Mouse (Mus musculus) thymus, adult 2 months (tissue): ENCODE data around the gene Senp6. TPM values are rescaled to one million over a fixed set of nuclear protein-coding genes. Genes with fewer than 3 reads are reported as not detected.

ENCODE experiments used
- DNase-seq: peaks from one replicate; pipeline ENCODE4 v3.0.0; 2021
- H3K27ac ChIP-seq: fragments of 200-500 bp; 2 replicates; pipeline ENCODE4 v1.5.1; 2012; ENCODE audit warnings: low read length, control low read depth; ENCODE audit not compliant: control insufficient read depth, insufficient read depth
- H3K27me3 ChIP-seq: fragments of 200-500 bp; 2 replicates; pipeline ENCODE4 v1.6.1; 2012; ENCODE audit warnings: mild to moderate bottlenecking, low read length, moderate library complexity, mixed read lengths; ENCODE audit not compliant: control insufficient read depth, insufficient read depth
- H3K36me3 ChIP-seq: fragments of 200-500 bp; 2 replicates; pipeline ENCODE4 v1.6.1; 2012; ENCODE audit warnings: mild to moderate bottlenecking, low read length, moderate library complexity; ENCODE audit not compliant: control insufficient read depth, insufficient read depth
- H3K4me1 ChIP-seq: fragments of 200-500 bp; replicated peaks from 2 replicates; pipeline ENCODE4 v1.6.1; 2012; ENCODE audit warnings: low read length; ENCODE audit not compliant: control insufficient read depth, insufficient read depth
- H3K4me3 ChIP-seq: fragments of 200-500 bp; 2 replicates; pipeline ENCODE4 v1.5.1; 2012; ENCODE audit warnings: mild to moderate bottlenecking, low read length, control low read depth, moderate library complexity; ENCODE audit not compliant: control insufficient read depth, insufficient read depth
- CTCF ChIP-seq: fragments of 200-500 bp; IDR thresholded peaks from 2 replicates; pipeline ENCODE4 v1.5.1; 2012; ENCODE audit warnings: mild to moderate bottlenecking, control low read depth, low read length, moderate library complexity, borderline replicate concordance; ENCODE audit not compliant: control insufficient read depth, poor library complexity, insufficient read depth; ENCODE audit errors: extremely low read depth
- POLR2A ChIP-seq: fragments of 200-500 bp; IDR thresholded peaks from 2 replicates; pipeline ENCODE4 v1.6.1; 2012; ENCODE audit warnings: mild to moderate bottlenecking, low read length, control low read depth, moderate library complexity; ENCODE audit not compliant: control insufficient read depth, poor library complexity, insufficient read depth; ENCODE audit errors: extremely low read depth
- WGBS: fragments of 180-500 bp; shearing (Covaris S2); methylation state at CpG from one replicate; pipeline ENCODE4 v1.1.7; 2018; 5-methylcytosine and 5-hydroxymethylcytosine counted together
- polyA plus RNA-seq: library from polyadenylated mRNA; depleted of rRNA; stranded (reverse); fragments of >200 nt; gene quantifications from 2 replicates; pipeline ENCODE4 v1.2.3, GENCODE M21; 2012

The Senp6 gene
- polyA plus RNA-seq, 1 experiment = 29.7 TPM

DNA sequence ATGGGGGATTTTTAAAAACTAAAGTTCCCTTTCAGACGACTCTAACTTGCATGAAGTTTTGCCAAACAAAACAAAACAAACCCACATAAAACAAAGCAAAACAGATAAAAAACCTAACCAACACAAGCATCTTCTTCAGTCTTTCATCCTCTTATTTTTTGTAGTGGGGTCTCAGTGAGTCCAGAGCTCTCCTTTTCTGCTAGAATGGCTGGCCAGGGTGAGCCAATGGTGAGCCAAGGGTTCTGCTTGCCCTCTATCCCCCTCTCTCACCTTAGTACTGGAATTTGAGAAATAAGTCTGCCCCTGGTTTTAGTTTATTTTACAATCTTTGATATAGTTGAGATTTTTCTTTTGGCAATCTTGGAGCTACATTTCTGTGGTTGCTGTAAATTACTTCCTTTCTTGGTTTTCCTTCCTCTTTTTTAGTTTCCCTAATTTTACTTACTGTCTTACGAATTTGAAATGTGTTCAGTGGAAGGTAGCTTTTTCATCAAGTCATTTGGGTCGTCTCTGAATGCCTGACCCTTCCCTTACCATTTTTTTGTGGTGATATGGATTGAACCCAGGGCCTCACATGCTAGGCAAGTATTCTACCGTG, 96.5 kb downstream of the Senp6 start:
- DNase-seq = no peak
- Histone ChIP-seq H3K27ac (no peak overlapping the region), H3K4me1 (peaks cover 5% of the 10 kb centered on the region), H3K4me3 (no peak overlapping the region), H3K27me3 (no peaks in the 10 kb centered on the region), H3K36me3 (no peaks in the 10 kb centered on the region)
- TF ChIP-seq CTCF (no peak), POLR2A (no peak)
- WGBS = 22% methylated on average over 4 of the region's 4 CpGs

- Histone ChIP-seq H3K36me3 (no peaks in the 10 kb centered on the region), H3K4me1 (peaks cover 5% of the 10 kb centered on the region), H3K4me3 (peak overlapping the region; percentile 62), H3K27me3 (no peaks in the 10 kb centered on the region), H3K27ac (no peak overlapping the region)
- 4% methylated on average over 13 of the region's 13 CpGs for WGBS
- DNase-seq = no peak
- no peak for TF ChIP-seq CTCF
- 0 out of 2 replicates have a peak, but pooled peaks have one; percentile 16 for TF ChIP-seq POLR2A
Observed at GRCm38 (mm10) chr9:80164191-80164590, 97.5 kb downstream of the Senp6 start.

DNA sequence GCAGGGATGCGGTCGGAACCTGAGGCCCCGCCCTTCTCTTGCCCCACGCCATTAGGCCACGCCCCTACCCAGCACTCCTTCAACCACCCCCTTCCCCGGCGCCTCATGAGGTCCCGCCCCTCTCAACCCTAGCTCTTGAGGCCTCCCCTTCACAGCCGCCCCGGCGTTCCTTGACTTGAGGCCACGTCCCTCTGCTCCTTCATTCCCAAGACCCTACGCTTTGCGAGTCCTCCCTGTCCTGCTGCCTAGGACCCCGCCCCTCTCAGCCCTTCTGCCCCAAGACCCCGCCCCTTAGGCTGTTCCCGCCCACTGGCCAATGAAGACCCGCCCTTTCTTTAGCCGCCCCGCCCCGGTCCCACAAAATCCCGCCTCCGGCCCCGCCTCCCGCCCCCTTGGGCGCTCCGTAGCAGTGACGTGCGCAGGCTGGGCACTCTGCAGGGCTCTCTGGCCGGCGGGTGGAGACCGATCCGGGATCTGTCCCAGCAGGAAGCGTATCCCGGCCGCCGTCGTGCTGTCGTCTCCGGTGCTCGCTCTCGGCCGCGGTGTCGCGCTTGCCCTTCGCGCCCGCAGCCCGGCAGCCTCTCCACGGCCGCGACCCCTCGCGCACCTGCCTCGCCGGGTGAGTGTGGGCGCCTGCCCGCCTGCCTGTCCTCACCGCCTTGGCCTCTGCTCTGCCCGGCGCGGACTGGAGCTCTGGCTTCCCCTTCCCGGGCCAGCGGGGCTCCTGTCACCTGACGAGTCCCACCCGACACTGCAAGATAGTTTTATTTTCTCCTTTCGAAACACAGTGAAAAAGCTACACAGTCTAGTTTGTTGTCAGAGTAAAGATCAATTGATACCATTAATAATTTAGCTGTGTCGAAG, 98.1 kb downstream of the Senp6 start, which contains the start of gene Myo6:
Myo6 (plus strand) TSS at position 421 of the 864 bp plus-strand sequence.
- H3K27ac ChIP-seq = no peak within 1 kb of the TSS
- peak; percentile 87 for DNase-seq
- 1% methylated on average over 69 of the region's 69 CpGs for WGBS

DNA sequence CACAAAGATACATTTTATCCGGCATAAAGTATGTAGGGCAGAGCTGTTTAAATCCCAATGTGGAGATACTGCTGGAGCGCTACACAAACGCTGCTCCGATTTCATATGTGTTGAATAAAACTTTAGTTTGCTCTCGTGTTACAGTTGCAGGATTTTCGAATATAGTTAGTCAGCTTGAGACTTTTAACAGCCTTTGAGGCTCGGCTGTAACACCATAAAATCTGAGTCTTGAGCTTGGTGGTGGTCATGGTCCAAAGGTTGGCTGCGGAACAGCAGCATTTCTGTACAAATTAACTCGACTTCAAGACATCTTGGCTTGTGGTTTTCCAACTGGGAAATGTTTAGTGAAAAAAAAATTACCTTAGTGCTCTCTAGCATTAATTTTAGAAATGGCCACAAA, 99.0 kb downstream of the Senp6 start:
- H3K36me3 ChIP-seq = no peaks in the 10 kb centered on the region
- H3K4me1 ChIP-seq = peaks cover 5% of the 10 kb centered on the region
- H3K27me3 ChIP-seq = no peaks in the 10 kb centered on the region
- no peak for DNase-seq
- H3K27ac ChIP-seq = no peak overlapping the region
- no peak for TF ChIP-seq CTCF
- no peak for TF ChIP-seq POLR2A
- H3K4me3 ChIP-seq = no peak overlapping the region
- WGBS = 61% methylated on average over 9 of the region's 9 CpGs

More for the DNA sequence above, 98.1 kb downstream of the Senp6 start, which contains the start of gene Myo6:
- H3K36me3 ChIP-seq = no peaks in the 10 kb centered on the region
- H3K27me3 ChIP-seq = no peaks in the 10 kb centered on the region
- TF ChIP-seq CTCF (no peak), POLR2A (no peak)
- peak within 1 kb of the TSS; percentile 62 for H3K4me3 ChIP-seq
- peaks cover 5% of the 10 kb centered on the region for H3K4me1 ChIP-seq

- Histone ChIP-seq H3K4me3 (no peak overlapping the region), H3K27ac (no peak overlapping the region), H3K36me3 (no peaks in the 10 kb centered on the region), H3K27me3 (no peaks in the 10 kb centered on the region), H3K4me1 (peaks cover 5% of the 10 kb centered on the region)
- TF ChIP-seq POLR2A = no peak
- DNase-seq = no peak
- 88% methylated on average over 6 of the region's 6 CpGs for WGBS
Observed at GRCm38 (mm10) chr9:80166425-80166824, 99.7 kb downstream of the Senp6 start.

- no peak overlapping the region for H3K27ac ChIP-seq
- no peak for DNase-seq
Observed at GRCm38 (mm10) chr9:80167089-80167488, 100.4 kb downstream of the Senp6 start.

More at GRCm38 (mm10) chr9:80167089-80167488, 100.4 kb downstream of the Senp6 start:
- H3K4me3 ChIP-seq = no peak overlapping the region
- no peak for TF ChIP-seq CTCF
- no peak for TF ChIP-seq POLR2A
- H3K4me1 ChIP-seq = peaks cover 5% of the 10 kb centered on the region
- H3K36me3 ChIP-seq = no peaks in the 10 kb centered on the region
- 93% methylated on average over 4 of the region's 4 CpGs for whole genome bisulfite sequencing
- no peaks in the 10 kb centered on the region for H3K27me3 ChIP-seq
